Mouse (Mus musculus) limb, embryonic 12.5 days (tissue): ENCODE measurements around the gene Amigo1. TPM values are rescaled to one million over a fixed set of nuclear protein-coding genes. Genes with fewer than 3 reads are reported as not detected.

ENCODE experiments used
- ATAC-seq: fragments of 200-750 bp; cut with Nextera tagmentation; 2 replicates; pipeline ENCODE4 v1.8.0; 2017; ENCODE audit warnings: low read depth, moderate TSS enrichment; ENCODE audit not compliant: insufficient number of reproducible peaks, insufficient read depth, low FRiP score, low TSS enrichment
- H3K27ac ChIP-seq: fragments of 300-500 bp; sonication (generic); 2 replicates; pipeline ENCODE4 v1.5.1; 2016; ENCODE audit warnings: mild to moderate bottlenecking, moderate library complexity
- H3K27me3 ChIP-seq: fragments of 300-500 bp; sonication (generic); 2 replicates; pipeline ENCODE4 v1.6.1; 2016; ENCODE audit warnings: mild to moderate bottlenecking, moderate library complexity
- H3K36me3 ChIP-seq: fragments of 300-500 bp; sonication (generic); 2 replicates; pipeline ENCODE4 v1.6.1; 2016; ENCODE audit warnings: mild to moderate bottlenecking, moderate library complexity
- H3K4me1 ChIP-seq: fragments of 300-500 bp; sonication (generic); replicated peaks from 2 replicates; pipeline ENCODE4 v1.6.1; 2016
- H3K4me2 ChIP-seq: fragments of 300-500 bp; sonication (generic); 2 replicates; pipeline ENCODE4 v1.6.1; 2016; ENCODE audit warnings: mild to moderate bottlenecking, moderate library complexity
- H3K4me3 ChIP-seq: fragments of 300-500 bp; sonication (generic); replicated peaks from 2 replicates; pipeline ENCODE4 v1.5.1; 2016; ENCODE audit warnings: mild to moderate bottlenecking
- H3K9ac ChIP-seq: fragments of 300-500 bp; sonication (generic); replicated peaks from 2 replicates; pipeline ENCODE4 v1.6.1; 2016; ENCODE audit warnings: mild to moderate bottlenecking, moderate library complexity
- H3K9me3 ChIP-seq: fragments of 300-500 bp; sonication (generic); 2 replicates; pipeline ENCODE4 v1.6.1; 2016; ENCODE audit warnings: mild to moderate bottlenecking, moderate library complexity
- WGBS: fragments of 180-500 bp; shearing (Covaris S2); methylation state at CpG from one replicate; pipeline ENCODE4 v1.1.7; 2016; 5-methylcytosine and 5-hydroxymethylcytosine counted together
- polyA plus RNA-seq: library from polyadenylated mRNA; unstranded; fragments of >200 nt; fragmentation: Nextera tagmentation; extraction: Ambion mirVana; gene quantifications from 2 replicates; pipeline ENCODE4 v1.2.1, GENCODE M21; 2016

Gene Amigo1
- polyA plus RNA-seq, 1 experiment from 2014 or later, result 4.4 TPM

- Histone ChIP-seq H3K9me3 (no peaks in the 10 kb centered on the region), H3K4me2 (peak overlapping the region; percentile 90), H3K9ac (peak overlapping the region; percentile 78; the same call in 1 of the 2 replicates), H3K27me3 (peaks cover 22% of the 10 kb centered on the region), H3K4me3 (peak overlapping the region; percentile 75), H3K36me3 (no peaks in the 10 kb centered on the region), H3K4me1 (peaks cover 18% of the 10 kb centered on the region), H3K27ac (no peak overlapping the region)
- whole genome bisulfite sequencing, result 5% methylated on average over 16 of the region's 16 CpGs
- no peak for ATAC-seq
These were observed 556 bp upstream of the Amigo1 start for GRCm38 (mm10) chr3:108185460-108186097.

GRCm38 (mm10) chr3:108187111-108187795, 1.1 kb downstream of the Amigo1 start:
- Histone ChIP-seq H3K9ac (peak overlapping the region; percentile 78; the same call in 1 of the 2 replicates), H3K4me1 (peaks cover 18% of the 10 kb centered on the region), H3K36me3 (no peaks in the 10 kb centered on the region), H3K4me3 (peak overlapping the region; percentile 75), H3K27me3 (peaks cover 22% of the 10 kb centered on the region), H3K4me2 (peak overlapping the region; percentile 90), H3K9me3 (no peaks in the 10 kb centered on the region), H3K27ac (no peak overlapping the region)
- 53% methylated on average over 20 of the region's 20 CpGs for WGBS
- no peak for ATAC-seq

GRCm38 (mm10) chr3:108188716-108189490, 2.8 kb downstream of the Amigo1 start:
- Histone ChIP-seq H3K4me3 (no peak overlapping the region), H3K9ac (no peak overlapping the region), H3K36me3 (no peaks in the 10 kb centered on the region), H3K9me3 (no peaks in the 10 kb centered on the region), H3K27ac (no peak overlapping the region), H3K27me3 (peaks cover 22% of the 10 kb centered on the region), H3K4me1 (peaks cover 24% of the 10 kb centered on the region), H3K4me2 (no peak overlapping the region)
- no peak for ATAC-seq
- 64% methylated on average over 9 of the region's 9 CpGs for WGBS

- 67% methylated on average over 5 of the region's 5 CpGs for WGBS
- H3K4me2 ChIP-seq, result no peak overlapping the region
- peaks cover 24% of the 10 kb centered on the region for H3K4me1 ChIP-seq
- H3K9me3 ChIP-seq, result no peaks in the 10 kb centered on the region
- no peaks in the 10 kb centered on the region for H3K36me3 ChIP-seq
- H3K9ac ChIP-seq, result no peak overlapping the region
- no peak overlapping the region for H3K27ac ChIP-seq
- H3K4me3 ChIP-seq, result no peak overlapping the region
- H3K27me3 ChIP-seq, result peaks cover 22% of the 10 kb centered on the region
- ATAC-seq, result no peak
These were observed 3.8 kb downstream of the Amigo1 start for GRCm38 (mm10) chr3:108189897-108190296.

GRCm38 (mm10) chr3:108193686-108194085, 7.6 kb downstream of the Amigo1 start:
- Histone ChIP-seq H3K36me3 (peaks cover 9% of the 10 kb centered on the region; the same call in 1 of the 2 replicates), H3K4me2 (no peak overlapping the region), H3K9ac (no peak overlapping the region), H3K4me1 (peaks cover 27% of the 10 kb centered on the region), H3K27ac (0 out of 2 replicates have a peak overlapping the region, but pooled peaks have one; percentile 36), H3K9me3 (no peaks in the 10 kb centered on the region), H3K27me3 (no peaks in the 10 kb centered on the region), H3K4me3 (no peak overlapping the region)
- 70% methylated on average over 4 of the region's 4 CpGs for WGBS
- no peak for ATAC-seq

- no peak overlapping the region for H3K9ac ChIP-seq
- H3K27ac ChIP-seq, result no peak overlapping the region
- H3K4me2 ChIP-seq, result no peak overlapping the region
- H3K27me3 ChIP-seq, result no peaks in the 10 kb centered on the region
- no peak for ATAC-seq
- H3K9me3 ChIP-seq, result no peaks in the 10 kb centered on the region
- 70% methylated on average over 4 of the region's 4 CpGs for WGBS
- H3K4me3 ChIP-seq, result no peak overlapping the region
- H3K36me3 ChIP-seq, result peaks cover 16% of the 10 kb centered on the region; the same call in 1 of the 2 replicates
- H3K4me1 ChIP-seq, result peaks cover 30% of the 10 kb centered on the region
These were observed 9.2 kb downstream of the Amigo1 start for GRCm38 (mm10) chr3:108195287-108195686.

GRCm38 (mm10) chr3:108195941-108196590, 9.9 kb downstream of the Amigo1 start:
- Histone ChIP-seq H3K4me2 (no peak overlapping the region), H3K4me1 (peaks cover 36% of the 10 kb centered on the region), H3K27me3 (no peaks in the 10 kb centered on the region), H3K9me3 (no peaks in the 10 kb centered on the region), H3K27ac (no peak overlapping the region), H3K4me3 (no peak overlapping the region), H3K9ac (no peak overlapping the region), H3K36me3 (peaks cover 16% of the 10 kb centered on the region; the same call in 1 of the 2 replicates)
- WGBS, result 67% methylated on average over 7 of the region's 7 CpGs
- no peak for ATAC-seq

- 14% methylated on average over 14 of the region's 14 CpGs for WGBS
- peaks cover 40% of the 10 kb centered on the region for H3K4me1 ChIP-seq
These were observed 10.9 kb downstream of the Amigo1 start for GRCm38 (mm10) chr3:108197066-108197497.

GRCm38 (mm10) chr3:108199231-108199630, 13.1 kb downstream of the Amigo1 start:
- Histone ChIP-seq H3K9me3 (no peaks in the 10 kb centered on the region), H3K36me3 (peaks cover 43% of the 10 kb centered on the region), H3K9ac (no peak overlapping the region), H3K27me3 (no peaks in the 10 kb centered on the region), H3K27ac (no peak overlapping the region), H3K4me2 (no peak overlapping the region), H3K4me1 (peaks cover 39% of the 10 kb centered on the region), H3K4me3 (no peak overlapping the region)
- WGBS, result 95% methylated on average over 6 of the region's 6 CpGs
- no peak for ATAC-seq

More at GRCm38 (mm10) chr3:108197066-108197497, 10.9 kb downstream of the Amigo1 start:
- peak overlapping the region; percentile 45 for H3K4me2 ChIP-seq
- 0 out of 2 replicates have a peak overlapping the region, but pooled peaks have one; percentile 3 for H3K4me3 ChIP-seq
- no peaks in the 10 kb centered on the region for H3K27me3 ChIP-seq
- peak overlapping the region; percentile 28; the same call in 1 of the 2 replicates for H3K9ac ChIP-seq
- ATAC-seq, result no peak
- H3K27ac ChIP-seq, result no peak overlapping the region
- peaks cover 23% of the 10 kb centered on the region for H3K36me3 ChIP-seq
- no peaks in the 10 kb centered on the region for H3K9me3 ChIP-seq

GRCm38 (mm10) chr3:108200329-108201323, 14.5 kb downstream of the Amigo1 start, which contains the start of gene Cyb561d1:
Gene Cyb561d1, minus strand, starts transcription at chr3:108201212.
- peaks cover 37% of the 10 kb centered on the region for H3K4me1 ChIP-seq

More at GRCm38 (mm10) chr3:108200329-108201323, 14.5 kb downstream of the Amigo1 start, which contains the start of gene Cyb561d1:
- peaks cover 57% of the 10 kb centered on the region for H3K36me3 ChIP-seq
- peak within 1 kb of the TSS; percentile 82 for H3K4me2 ChIP-seq
- H3K27ac ChIP-seq, result peak within 1 kb of the TSS; percentile 75
- peak; percentile 88 for ATAC-seq
- H3K9me3 ChIP-seq, result no peaks in the 10 kb centered on the region
- peak within 1 kb of the TSS; percentile 59 for H3K4me3 ChIP-seq
- WGBS, result 3% methylated on average over 44 of the region's 44 CpGs
- H3K27me3 ChIP-seq, result no peaks in the 10 kb centered on the region
- H3K9ac ChIP-seq, result peak within 1 kb of the TSS; percentile 58
